Mouse (Mus musculus) T-helper 17 cell (primary cell): ENCODE results near the gene Kcng4.

Experiments
- in situ Hi-C, 2 experiments: fragments of 300-600 bp; cut with MboI, MseI; formaldehyde crosslinking; loops; 1 replicate in 1 of 2; 2 replicates in 1 of 2; pipeline ENCODE4 v1.15.1; 2025; ENCODE audit warnings: high pct_unique_total_duplicates in 2 of 2

Gene Kcng4

DNA sequence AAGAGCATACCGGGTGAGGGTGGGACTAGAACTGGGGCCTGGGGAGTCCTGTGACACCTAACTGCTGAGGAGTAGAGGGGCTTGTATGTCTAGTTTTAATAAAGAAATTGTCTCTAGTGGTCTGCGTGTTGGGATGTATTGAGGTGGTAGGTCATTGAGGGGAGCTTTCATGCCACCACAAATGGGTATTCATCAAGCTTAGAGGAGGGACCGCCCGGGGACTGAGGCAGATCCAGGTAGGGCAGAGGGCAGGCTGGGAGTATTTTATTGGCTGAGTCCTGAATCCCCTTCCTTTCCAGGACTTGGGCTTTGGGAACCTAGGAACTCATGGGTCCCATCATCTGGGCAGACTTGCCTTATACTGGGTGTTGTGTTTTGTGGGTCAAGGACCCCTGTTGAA is 18.7 kb downstream of the Kcng4 start:
- in situ Hi-C loops = no loop called here

DNA sequence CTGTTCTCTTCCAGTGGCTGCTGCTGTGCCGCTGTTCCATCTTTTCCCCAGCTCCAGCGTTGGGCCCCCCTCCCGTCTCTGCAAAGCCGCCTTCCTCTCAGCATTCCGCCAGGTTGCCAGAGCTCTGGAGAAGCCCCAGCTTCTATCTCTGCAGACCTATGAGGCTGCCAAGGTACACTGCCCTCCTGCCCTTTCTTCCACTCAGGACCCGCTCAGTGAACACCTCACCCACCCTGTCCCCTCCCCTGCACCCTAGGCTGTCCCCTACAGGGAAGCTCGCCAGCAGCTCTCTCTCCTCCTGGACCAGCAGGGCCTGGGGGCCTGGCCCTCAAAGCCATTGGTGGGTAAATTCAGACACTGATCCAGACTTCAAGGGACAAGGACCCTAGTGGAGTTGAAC is 19.1 kb downstream of the Kcng4 start:
- in situ Hi-C loops = no loop called here

DNA sequence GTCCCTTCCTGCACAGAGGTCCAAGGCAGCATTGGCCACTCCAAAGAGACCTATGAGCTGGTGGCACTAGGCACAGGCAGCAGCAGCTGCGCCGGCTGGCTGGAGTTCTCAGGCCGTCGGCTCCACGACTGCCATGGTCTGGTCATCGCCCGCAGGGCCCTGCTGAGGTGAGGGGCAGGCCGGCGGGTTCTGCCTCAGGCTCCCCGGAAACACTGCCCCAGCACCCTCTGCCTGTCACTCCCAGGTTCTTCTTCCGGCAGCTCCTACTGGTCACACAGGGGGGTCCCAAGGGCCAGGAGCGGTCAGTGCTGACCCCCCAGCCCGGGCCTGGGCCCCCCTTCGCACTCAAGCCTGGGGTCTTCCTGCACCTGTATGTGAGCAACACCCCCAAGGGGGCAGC is 20.4 kb downstream of the Kcng4 start:
- in situ Hi-C loops = no loop called here

DNA sequence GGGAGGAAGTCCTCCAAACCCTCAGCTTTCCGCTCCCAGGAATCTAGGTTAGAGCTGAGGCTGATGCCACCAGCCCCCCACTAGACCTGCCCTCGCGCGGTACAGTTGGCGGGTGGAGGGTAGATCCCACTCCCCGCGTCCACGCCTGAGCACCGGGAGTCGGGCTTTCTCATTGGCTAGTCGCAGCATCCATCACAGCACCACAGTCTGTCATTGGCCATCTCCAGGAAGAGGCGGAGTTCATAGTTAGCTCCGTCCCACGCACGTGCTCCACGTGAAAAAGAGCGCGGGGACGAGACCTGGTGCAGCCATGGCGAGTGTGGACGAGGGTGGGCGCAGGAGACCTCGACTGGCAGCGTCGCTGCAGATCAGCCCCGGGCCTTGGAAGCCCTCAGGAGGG is 23.0 kb downstream of the Kcng4 start, which contains the start of gene Adad2:
Adad2 (plus strand) TSS at position 277 of the 400 bp plus-strand sequence.
- in situ Hi-C loops = no loop called here

DNA sequence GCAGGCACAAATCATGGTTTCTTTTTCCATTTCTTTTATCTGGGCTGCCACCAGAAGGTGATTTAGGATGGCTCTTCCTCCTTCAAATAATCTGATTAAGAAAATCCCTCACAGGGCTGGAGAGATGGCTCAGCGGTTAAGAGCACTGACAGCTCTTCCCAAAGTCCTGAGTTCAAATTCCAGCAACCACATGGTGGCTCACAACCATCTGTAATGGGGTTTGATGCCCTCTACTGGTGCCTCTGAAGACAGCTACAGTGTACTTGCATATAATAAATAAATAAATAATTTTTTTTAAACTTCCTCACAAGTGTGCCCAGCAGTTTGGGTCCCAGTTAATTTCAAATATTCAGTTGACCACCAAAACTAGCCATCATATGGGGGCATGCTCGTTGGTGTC is 29.3 kb downstream of the Kcng4 start:
- in situ Hi-C loops = no loop called here

DNA sequence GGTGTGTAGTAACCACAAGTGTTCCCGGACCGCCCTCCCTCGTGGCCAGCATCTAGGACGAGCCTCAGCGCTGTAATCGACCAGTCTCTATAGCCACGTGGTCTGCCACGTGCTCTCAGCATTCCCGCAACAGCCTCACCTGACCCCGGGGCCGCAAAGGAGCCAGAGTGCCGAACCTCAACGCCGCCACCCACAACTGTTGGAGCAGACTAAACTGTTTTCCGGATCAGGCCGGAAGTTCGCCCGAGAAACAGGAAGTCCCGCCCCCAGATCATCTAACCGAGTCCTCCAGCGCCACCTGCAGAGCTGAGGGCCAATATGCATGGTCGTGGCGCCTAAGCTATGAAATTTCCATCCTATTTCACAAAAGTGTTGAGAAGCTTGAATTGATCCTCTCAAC is 30.5 kb downstream of the Kcng4 start, which contains the start of gene Taf1c:
Taf1c (minus strand) TSS at position 227 of the 400 bp plus-strand sequence.
- in situ Hi-C loops = loop anchor here in 1 of 2 experiments (5.0 kb wide), 1 partner anchor 158 kb away; the partner anchor contains the start of gene Necab2

DNA sequence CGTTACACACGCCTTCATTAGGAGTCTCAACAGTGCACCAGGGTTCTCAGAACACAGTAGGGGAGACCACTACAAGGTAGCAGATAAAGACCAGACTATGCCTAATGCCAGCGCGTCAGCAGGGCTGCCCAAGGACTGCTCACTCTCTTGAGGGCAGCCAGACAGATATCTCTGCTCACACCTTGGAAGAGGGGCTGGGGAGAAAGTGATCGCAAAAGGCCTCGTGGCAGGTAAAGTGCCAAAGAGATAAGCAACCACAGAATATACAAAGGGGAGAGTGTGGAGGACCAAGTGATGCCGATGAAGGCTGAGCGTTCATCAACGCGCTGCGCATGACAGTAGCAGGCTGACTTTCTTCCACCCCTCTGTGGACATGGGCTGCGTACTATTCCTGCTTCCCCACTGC is 31.1 kb downstream of the Kcng4 start:
- in situ Hi-C loops = loop anchor here in 1 of 2 experiments (5.0 kb wide), 1 partner anchor 157 kb away; the partner anchor contains the start of gene Necab2

DNA sequence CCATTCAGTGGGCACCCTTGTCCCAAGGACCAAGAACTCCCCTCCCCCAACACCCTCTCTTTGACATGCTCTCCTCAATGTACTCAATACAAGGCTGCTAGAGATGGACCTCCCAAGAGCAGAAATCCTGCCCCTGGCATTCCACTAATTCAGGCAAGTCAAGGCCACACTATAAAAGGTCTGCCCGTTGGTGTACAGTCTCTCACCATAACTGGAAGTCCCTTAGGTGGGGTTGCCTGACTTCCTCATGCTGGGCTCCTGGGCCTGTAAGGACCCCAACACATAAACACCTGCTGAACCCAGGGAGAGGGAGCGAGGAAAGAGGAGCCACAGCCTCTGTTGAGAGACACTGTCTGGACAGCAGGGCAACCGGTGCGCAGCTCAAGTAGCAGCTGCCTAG is 31.7 kb downstream of the Kcng4 start:
- in situ Hi-C loops = loop anchor here in 1 of 2 experiments (5.0 kb wide), 1 partner anchor 156 kb away; the partner anchor contains the start of gene Necab2

DNA sequence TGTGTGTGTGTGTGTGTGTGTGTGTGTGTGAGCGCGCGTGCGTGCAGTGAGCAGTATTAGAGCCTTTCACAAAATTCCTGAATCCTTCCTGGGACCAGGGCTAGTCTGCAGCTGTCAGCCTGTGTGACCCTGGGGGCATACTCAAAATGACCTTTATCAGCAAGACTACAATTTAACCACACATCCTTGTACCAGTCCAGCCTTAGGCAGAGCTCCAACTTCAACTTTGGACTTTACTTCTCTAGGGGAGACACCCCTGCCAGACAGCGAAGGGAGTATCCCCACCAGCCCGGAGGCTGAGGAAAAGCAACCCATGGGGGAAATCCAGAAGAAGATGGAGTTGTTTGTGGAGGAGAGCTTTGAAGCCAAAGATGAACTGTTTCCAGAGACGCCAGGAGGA is 44.0 kb downstream of the Kcng4 start:
- in situ Hi-C loops = no loop called here

DNA sequence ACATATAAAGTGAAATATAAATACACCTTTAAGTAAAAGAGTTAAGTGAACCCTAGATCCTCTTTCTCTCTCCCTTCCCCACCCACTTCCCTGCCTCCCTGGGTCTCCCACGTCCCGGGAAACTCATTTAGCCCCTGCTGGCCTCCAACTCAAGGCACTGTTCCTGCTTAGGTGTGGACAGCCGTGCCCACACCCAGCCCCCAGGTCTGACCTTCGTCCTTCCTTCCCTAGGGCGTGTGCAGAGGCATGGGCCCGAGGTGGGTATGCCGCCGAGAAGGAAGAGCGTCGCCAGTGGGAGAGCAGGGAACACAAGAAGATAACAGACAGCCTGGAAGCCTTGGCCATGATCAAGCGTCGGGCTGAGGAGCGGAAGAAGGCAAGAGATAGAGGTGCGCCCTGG is 45.1 kb downstream of the Kcng4 start:
- in situ Hi-C loops = no loop called here

DNA sequence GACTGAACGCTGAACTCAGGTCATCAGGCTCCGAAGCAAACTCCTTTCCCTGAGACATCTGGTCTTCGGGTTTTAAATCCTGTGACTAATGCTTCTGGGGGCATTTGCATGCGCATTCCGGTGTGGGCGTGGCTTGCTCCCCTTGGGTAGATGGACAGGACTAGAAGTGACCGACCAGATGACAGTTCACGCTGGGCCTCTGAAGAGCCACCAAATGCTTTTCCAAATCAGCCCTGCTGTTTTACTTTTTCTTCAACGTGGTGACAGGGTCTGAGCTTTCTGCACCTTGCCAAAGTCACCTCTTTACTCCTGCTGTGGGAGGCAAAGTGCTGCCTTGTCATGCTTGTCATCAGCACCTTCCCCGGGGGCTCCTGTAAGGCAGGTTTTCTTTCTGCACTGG is 46.6 kb downstream of the Kcng4 start:
- in situ Hi-C loops = no loop called here

DNA sequence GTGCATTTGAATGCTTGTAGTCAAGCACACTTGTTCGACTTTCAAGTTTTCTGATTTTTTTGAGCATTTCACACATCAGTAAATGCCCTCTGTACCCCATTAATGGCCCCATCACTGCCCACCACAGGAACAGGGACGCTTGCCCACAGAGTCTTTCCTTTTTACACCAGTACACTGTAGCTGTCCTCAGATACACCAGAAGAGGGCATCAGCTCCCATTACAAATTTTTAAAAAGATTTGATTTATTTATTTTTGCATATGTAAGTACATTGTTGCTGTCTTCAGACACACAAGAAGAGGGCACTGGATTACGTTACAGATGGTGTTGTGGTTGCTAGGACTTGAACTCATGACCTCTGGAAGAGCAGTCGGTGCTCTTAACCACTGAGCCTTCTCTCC is 47.2 kb downstream of the Kcng4 start:
- in situ Hi-C loops = no loop called here

DNA sequence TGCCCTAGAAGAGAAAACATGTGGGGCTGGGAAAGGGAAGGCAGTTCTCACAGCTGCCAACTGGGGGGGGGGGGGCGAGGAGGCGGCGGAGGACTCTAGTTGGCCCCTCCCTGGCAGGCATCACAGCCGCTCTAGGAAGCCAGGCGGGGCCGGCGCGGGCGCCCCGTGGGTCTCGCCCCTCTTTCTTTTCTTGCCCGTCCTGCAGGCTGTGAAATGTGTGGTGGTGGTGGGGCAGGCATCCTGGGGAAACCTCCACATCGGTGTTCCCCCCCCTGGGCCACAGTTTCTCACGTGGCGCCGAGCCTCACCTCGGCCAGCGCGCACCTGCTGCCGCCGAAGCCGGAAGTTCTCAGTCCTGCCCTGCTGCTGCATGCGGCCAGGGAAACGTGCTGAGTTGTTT is 49.6 kb downstream of the Kcng4 start:
- in situ Hi-C loops = no loop called here

DNA sequence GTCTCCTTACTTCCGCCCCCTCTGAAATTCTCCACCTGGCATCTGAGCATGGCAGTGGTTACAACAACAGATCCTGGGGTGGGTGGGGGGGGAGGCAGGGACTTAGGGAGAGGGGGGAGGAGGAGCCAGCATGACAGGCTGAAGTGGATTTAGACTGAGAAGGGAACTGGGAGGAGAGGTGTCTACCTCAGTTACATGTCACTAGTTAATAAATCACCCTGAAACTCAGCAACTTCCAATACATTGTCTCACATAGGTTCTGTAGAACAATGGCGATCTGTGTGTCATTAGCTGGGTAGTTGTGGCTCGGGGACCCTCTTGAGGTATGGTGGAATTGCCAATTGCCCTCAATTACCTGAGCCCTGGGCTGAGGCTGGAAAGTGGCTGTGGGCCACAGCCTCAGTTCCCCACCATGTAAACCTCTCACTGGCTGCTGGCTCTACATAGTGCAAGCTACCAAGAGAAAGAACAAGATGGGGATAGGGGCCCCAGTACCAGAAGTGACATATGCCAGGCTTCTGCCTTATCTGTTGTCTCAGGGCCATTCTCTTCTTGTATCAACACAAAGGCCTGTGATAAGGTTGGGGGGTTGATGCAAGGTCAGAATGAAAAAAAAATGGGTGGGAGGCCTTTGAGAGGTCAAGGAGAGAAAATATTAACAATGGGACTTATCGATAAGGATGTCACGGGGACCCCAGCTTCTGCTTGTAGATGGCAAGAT is 54.9 kb downstream of the Kcng4 start:
- in situ Hi-C loops = no loop called here

DNA sequence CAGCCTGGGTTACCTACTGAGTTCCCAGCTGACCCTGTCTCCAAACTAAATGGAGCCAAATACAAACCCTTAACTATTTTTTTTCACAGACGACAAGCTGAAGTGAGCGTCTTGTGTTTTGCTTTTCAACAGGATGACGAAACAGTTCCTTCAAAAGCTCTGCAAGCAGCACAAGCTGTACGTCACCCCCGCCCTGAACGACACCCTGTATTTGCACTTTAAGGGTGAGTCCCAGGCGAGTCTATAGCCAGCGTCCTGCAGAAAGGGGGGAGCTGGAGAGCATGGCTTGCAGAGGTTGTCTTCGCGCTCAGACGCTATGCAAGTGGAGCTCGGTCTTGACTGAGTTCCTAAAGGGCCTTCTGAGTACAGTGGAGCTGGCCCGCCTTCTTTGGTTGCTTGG is 56.4 kb downstream of the Kcng4 start:
- in situ Hi-C loops = no loop called here

DNA sequence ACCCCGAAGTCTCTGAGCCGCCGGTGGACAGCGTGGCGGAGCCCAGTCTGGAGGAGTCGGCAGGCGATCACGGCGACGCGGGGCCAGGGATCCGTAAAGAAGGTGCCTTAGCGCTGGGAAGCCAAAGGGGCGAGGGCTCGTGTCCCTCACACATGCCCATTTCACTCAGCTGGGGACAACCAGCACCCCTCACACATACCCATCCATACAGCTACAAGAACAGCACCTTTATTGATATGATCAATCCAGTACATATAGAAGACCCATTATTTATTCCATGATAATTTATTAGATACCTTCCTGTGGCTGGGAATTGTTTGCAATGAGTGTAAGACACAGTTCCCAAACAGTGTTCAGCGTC is 60.1 kb downstream of the Kcng4 start:
- in situ Hi-C loops = no loop called here

DNA sequence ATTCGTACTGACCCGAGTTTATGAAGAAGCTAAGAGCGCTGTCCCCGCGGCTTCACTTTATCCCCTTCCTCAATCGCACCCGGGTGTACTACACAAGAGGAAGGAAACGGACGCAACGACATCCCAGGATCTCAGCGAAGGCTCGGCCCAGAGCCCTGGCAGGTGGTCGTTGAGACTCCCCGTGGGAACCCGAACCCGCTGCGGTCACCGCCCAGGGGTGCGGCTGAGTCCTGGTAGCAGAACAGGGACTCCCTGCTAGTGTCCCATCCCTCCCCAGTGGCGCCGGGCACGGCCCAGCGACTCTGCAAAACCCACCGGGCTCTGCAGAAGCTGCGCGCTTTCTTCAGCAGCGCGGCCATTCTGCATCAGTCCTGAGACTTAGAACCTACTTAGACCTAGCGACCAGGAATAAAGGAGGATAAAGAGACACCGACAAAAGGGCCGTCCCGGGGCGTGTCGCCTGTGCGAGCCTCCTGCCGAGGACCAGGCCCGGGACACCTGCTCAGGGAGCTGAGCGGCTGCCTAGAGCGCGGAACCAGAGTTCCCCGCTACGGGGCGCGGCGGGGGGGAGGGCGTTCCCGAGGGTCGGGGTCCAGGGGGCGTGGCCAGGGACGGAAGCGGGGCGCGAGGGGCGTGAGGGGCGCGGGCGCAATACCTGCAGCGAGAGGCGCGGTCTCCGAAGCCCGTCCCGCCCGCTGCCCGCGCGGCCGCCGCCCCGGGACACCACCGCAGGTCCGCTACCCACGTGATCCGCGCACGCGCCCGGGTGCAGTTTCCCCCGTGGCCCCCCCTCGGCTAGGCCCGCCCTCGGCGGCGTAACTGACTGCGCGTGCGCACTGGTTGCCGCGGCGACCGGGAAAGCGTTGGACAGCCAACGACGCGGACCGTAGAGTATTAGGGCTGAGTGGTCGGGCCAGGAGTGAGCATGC is 60.8 kb downstream of the Kcng4 start, which contains the start of the genes Hsdl1 and Dnaaf1:
Hsdl1 (minus strand) TSS at position 747 of the 929 bp plus-strand sequence.
Dnaaf1 (plus strand) TSS at position 799 of the 929 bp plus-strand sequence.
- in situ Hi-C loops = loop anchor here in 1 of 2 experiments (25.0 kb wide), 1 partner anchor 988 kb away; no protein-coding TSS in a partner anchor
